Mouse (Mus musculus) midbrain, postnatal 0 days (tissue): ENCODE results near the gene Use1. TPM values are rescaled to one million over a fixed set of nuclear protein-coding genes. Genes with fewer than 3 reads are reported as not detected.

Source experiments
- ATAC-seq: fragments of 200-750 bp; cut with Nextera tagmentation; 2 replicates; pipeline ENCODE4 v1.8.0; 2017; ENCODE audit warnings: moderate number of reproducible peaks, mild to moderate bottlenecking, moderate TSS enrichment, moderate library complexity; ENCODE audit not compliant: low FRiP score
- DNase-seq: peaks from one replicate; pipeline ENCODE4 v3.0.0-alpha.2; 2015; ENCODE audit warnings: low spot score
- H3K27ac ChIP-seq: fragments of 300-500 bp; sonication (generic); 2 replicates; pipeline ENCODE4 v1.5.1; 2014; ENCODE audit warnings: low read depth, mild to moderate bottlenecking, low read length, mixed read lengths
- H3K27me3 ChIP-seq: fragments of 300-500 bp; sonication (generic); 2 replicates; pipeline ENCODE4 v1.6.1; 2014; ENCODE audit warnings: low read length, control low read depth, mixed read lengths; ENCODE audit not compliant: insufficient read depth
- H3K36me3 ChIP-seq: fragments of 300-500 bp; sonication (generic); 2 replicates; pipeline ENCODE4 v1.6.1; 2014; ENCODE audit warnings: low read length, control low read depth, mixed read lengths; ENCODE audit not compliant: insufficient read depth
- H3K4me1 ChIP-seq: fragments of 300-500 bp; sonication (generic); 2 replicates; pipeline ENCODE4 v1.6.1; 2014; ENCODE audit warnings: mild to moderate bottlenecking, control low read depth, antibody characterized with exemption, low read length, mixed read lengths; ENCODE audit not compliant: insufficient read depth
- H3K4me2 ChIP-seq: fragments of 300-500 bp; sonication (generic); 2 replicates; pipeline ENCODE4 v1.6.1; 2014; ENCODE audit warnings: low read depth, mild to moderate bottlenecking, low read length, mixed read lengths; ENCODE audit not compliant: poor library complexity, severe bottlenecking
- H3K4me3 ChIP-seq: fragments of 300-500 bp; sonication (generic); 2 replicates; pipeline ENCODE4 v1.5.1; 2014; ENCODE audit warnings: low read depth, mild to moderate bottlenecking, low read length, moderate library complexity
- H3K9ac ChIP-seq: fragments of 300-500 bp; sonication (generic); replicated peaks from 2 replicates; pipeline ENCODE4 v1.6.1; 2014; ENCODE audit warnings: mild to moderate bottlenecking, low read length, moderate library complexity, mixed read lengths; ENCODE audit not compliant: poor library complexity, severe bottlenecking
- H3K9me3 ChIP-seq: fragments of 300-500 bp; sonication (generic); 2 replicates; pipeline ENCODE4 v1.6.1; 2016; ENCODE audit warnings: low read length, control low read depth
- CTCF ChIP-seq: IDR thresholded peaks from 2 replicates; pipeline ENCODE4 v1.5.1; 2016; ENCODE audit warnings: antibody characterized with exemption, mild to moderate bottlenecking
- WGBS: fragments of 180-500 bp; shearing (Covaris S2); extraction: QIAGEN DNeasy Blood & Tissue Kit; methylation state at CpG from one replicate; pipeline ENCODE4 v1.1.7; 2014; 5-methylcytosine and 5-hydroxymethylcytosine counted together
- polyA plus RNA-seq: library from polyadenylated mRNA; unstranded; fragments of >200 nt; fragmentation: Nextera tagmentation; extraction: Ambion mirVana; gene quantifications from 2 replicates; pipeline ENCODE4 v1.2.1, GENCODE M21; 2015
- total RNA-seq: library from RNA; depleted of rRNA; stranded (reverse); fragments of >200 nt; gene quantifications from 2 replicates; pipeline ENCODE4 v1.2.3, GENCODE M21; 2014

Gene Use1
- total and polyA plus RNA-seq, 2 experiments from 2014 or later, result 136 to 140 TPM

GRCm38 (mm10) chr8:71402446-71402964 lies 35.9 kb downstream of the Use1 start:
- Histone ChIP-seq H3K27ac (no peak overlapping the region), H3K4me2 (no peak overlapping the region), H3K9me3 (no peaks in the 10 kb centered on the region), H3K4me1 (peaks cover 4% of the 10 kb centered on the region), H3K36me3 (peaks cover 6% of the 10 kb centered on the region), H3K9ac (no peak overlapping the region), H3K4me3 (no peak overlapping the region), H3K27me3 (no peaks in the 10 kb centered on the region)
- 91% methylated on average over 9 of the region's 9 CpGs for WGBS
- DNase-seq (no peak), ATAC-seq (no peak)
- no peak for TF ChIP-seq CTCF

DNA sequence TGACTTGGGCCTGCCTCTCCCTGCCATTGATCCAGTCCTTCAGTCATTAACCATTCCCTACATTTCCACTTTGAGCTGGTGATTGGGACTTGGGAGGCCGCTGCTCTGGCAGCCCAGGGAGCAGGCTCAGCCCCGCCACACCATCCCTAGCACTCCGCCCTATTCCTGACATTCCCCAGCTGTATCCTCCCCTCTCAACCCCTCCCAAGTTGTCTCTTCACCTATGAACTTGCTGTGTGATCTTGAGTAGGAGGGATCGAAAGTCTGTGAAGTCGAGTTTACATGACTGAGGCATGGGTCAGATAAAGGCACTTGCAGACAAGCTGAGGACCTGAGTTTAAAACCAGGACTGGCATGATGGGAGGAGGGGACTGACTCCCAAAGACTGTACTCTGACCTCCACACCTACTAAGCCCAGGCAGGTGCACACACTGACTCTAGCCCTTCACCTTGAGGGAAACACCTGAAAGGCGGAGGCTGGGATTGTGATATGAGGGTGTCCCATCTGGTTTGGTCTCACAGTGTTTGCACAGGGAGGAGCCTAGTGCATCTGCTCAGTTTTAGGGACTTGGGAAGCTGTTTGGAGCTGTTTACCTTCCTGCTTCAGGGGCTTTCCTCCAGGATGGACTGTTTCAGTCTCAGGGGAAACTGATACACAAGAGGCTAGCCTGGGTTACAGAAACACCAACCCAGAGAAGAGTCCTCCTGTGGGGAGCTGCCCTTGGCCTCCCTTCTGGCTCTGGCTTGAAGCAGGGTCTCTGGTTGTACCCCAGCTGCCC lies 36.6 kb downstream of the Use1 start:
- no peak for TF ChIP-seq CTCF
- no peak overlapping the region for H3K4me3 ChIP-seq
- no peak for DNase-seq
- no peak overlapping the region for H3K4me2 ChIP-seq
- no peak overlapping the region for H3K9ac ChIP-seq
- H3K9me3 ChIP-seq, result no peaks in the 10 kb centered on the region
- no peaks in the 10 kb centered on the region for H3K4me1 ChIP-seq
- 90% methylated on average over 6 of the region's 6 CpGs for WGBS
- no peak overlapping the region for H3K27ac ChIP-seq
- no peaks in the 10 kb centered on the region for H3K27me3 ChIP-seq
- peaks cover 5% of the 10 kb centered on the region for H3K36me3 ChIP-seq
- no peak for ATAC-seq

- Histone ChIP-seq H3K9ac (no peak overlapping the region), H3K4me3 (no peak overlapping the region), H3K9me3 (no peaks in the 10 kb centered on the region), H3K27me3 (no peaks in the 10 kb centered on the region), H3K4me1 (no peaks in the 10 kb centered on the region), H3K27ac (no peak overlapping the region), H3K4me2 (no peak overlapping the region), H3K36me3 (no peaks in the 10 kb centered on the region)
- ATAC-seq, result no peak
- WGBS, result 96% methylated on average over 8 of the region's 8 CpGs
- no peak for TF ChIP-seq CTCF
- DNase-seq, result no peak
These were observed 37.4 kb downstream of the Use1 start for GRCm38 (mm10) chr8:71404011-71404410.

- Histone ChIP-seq H3K4me1 (no peaks in the 10 kb centered on the region), H3K27ac (no peak overlapping the region), H3K4me2 (no peak overlapping the region; the same call in 1 of the 2 replicates), H3K4me3 (no peak overlapping the region), H3K9me3 (no peaks in the 10 kb centered on the region), H3K36me3 (no peaks in the 10 kb centered on the region), H3K27me3 (no peaks in the 10 kb centered on the region), H3K9ac (no peak overlapping the region)
- ATAC-seq (no peak), DNase-seq (no peak)
- TF ChIP-seq CTCF, result no peak
- 83% methylated on average over 9 of the region's 9 CpGs for WGBS
These were observed 38.3 kb downstream of the Use1 start for GRCm38 (mm10) chr8:71404951-71405351.

DNA sequence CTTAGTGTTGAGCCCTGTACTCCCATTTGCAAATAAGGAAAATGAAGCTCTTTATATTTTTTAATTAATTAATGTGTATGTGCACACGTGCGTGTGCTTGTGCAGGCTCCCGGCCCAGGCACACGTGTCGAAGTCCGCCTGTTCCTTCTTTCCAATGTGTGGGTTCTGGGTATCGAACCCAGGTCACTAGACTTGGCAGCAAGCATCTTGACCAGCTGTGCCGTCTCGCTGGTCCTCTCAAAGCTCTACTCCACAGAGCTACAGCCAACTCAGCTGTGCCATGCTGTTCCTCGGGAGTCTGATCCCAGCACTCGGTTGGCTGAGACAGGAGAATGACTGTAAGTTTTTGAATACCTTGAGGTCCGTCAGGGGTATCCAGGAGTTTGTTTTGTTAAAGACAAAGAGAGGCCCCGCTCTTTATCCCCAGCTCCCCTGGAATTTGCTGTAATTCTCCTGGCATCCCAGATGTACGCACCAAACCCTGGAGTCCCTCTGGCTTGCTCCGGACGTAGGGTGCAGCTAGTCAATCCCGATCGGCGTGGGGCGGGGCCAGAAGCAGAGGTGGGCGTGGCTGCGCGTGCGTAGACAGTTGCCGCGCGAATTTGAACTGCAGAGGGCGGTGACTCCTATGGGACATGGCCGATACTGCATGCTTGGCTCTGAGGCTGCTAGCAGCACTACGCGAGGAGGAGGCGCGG lies 38.9 kb downstream of the Use1 start, which contains the start of gene Ankle1:
Ankle1 (plus strand) TSS at position 610 of the 698 bp plus-strand sequence.
- H3K27ac ChIP-seq, result no peak within 1 kb of the TSS
- DNase-seq (peak; percentile 91), ATAC-seq (peak; percentile 91)
- peak within 1 kb of the TSS; percentile 36 for H3K4me3 ChIP-seq
- peak within 1 kb of the TSS; percentile 90 for H3K4me2 ChIP-seq
- peak; percentile 72 for TF ChIP-seq CTCF
- H3K27me3 ChIP-seq, result no peaks in the 10 kb centered on the region
- no peak within 1 kb of the TSS for H3K9ac ChIP-seq
- H3K4me1 ChIP-seq, result no peaks in the 10 kb centered on the region
- no peaks in the 10 kb centered on the region for H3K36me3 ChIP-seq
- WGBS, result 16% methylated on average over 33 of the region's 33 CpGs
- no peaks in the 10 kb centered on the region for H3K9me3 ChIP-seq
